Mouse (Mus musculus) R1 (cell line): ENCODE data around the gene Bglap2.

ENCODE experiments used
- DNase-seq: peaks from one replicate; pipeline ENCODE4 v3.0.0-alpha.2; 2018; ENCODE audit warnings: low read depth, low spot score

Gene Bglap2

GRCm38 (mm10) chr3:88350732-88351131 lies 27.8 kb downstream of the Bglap2 start:
- DNase-seq = no peak

GRCm38 (mm10) chr3:88339006-88339405 lies 39.5 kb downstream of the Bglap2 start:
- DNase-seq = no peak

- DNase-seq = no peak
Measured at GRCm38 (mm10) chr3:88338316-88338715, 40.2 kb downstream of the Bglap2 start.

GRCm38 (mm10) chr3:88337367-88338020 lies 41.0 kb downstream of the Bglap2 start:
- peak; percentile 81 for DNase-seq

- DNase-seq = peak; percentile 96
Measured at GRCm38 (mm10) chr3:88336058-88337013, 42.2 kb downstream of the Bglap2 start, which contains the start of the genes Tmem79 and Smg5. Gene Tmem79, minus strand, starts transcription at chr3:88336148. Gene Smg5, plus strand, starts transcription at chr3:88336260.

- peak; percentile 64 for DNase-seq
Measured at GRCm38 (mm10) chr3:88335436-88336053, 43.0 kb downstream of the Bglap2 start.

GRCm38 (mm10) chr3:88334902-88335435 lies 43.5 kb downstream of the Bglap2 start:
- DNase-seq = no peak

GRCm38 (mm10) chr3:88334029-88334658 lies 44.4 kb downstream of the Bglap2 start:
- peak; percentile 84 for DNase-seq

GRCm38 (mm10) chr3:88331282-88331681 lies 47.2 kb downstream of the Bglap2 start:
- peak; percentile 83 for DNase-seq

GRCm38 (mm10) chr3:88328956-88329355 lies 49.5 kb downstream of the Bglap2 start:
- DNase-seq = peak; percentile 57
